8 mouse cellular contexts compared by ENCODE assay signal in genomic region chr13:74806934-74807333, GRCm38 (mm10). TPM values are rescaled to one million over a fixed set of nuclear protein-coding genes. Genes with fewer than 3 reads are reported as not detected.
A peak's percentile ranks its signal among the peaks of the same experiment; 100 is the strongest.
DNase-seq lines count a peak whose midpoint lies in the region; ATAC-seq and TF ChIP-seq lines count a peak whose summit lies in the region.

No protein-coding gene starts in this region.

- TF ChIP-seq POLR2A in heart, adult 2 months (IDR thresholded peaks at IDR 0.05; ENCODE audit: insufficient read depth, low read depth, low read length), result no peak
- TF ChIP-seq POLR2A in spleen, adult 2 months (IDR thresholded peaks at IDR 0.05; ENCODE audit: low read depth, low read length), result no peak

- peaks cover 3% of the 10 kb centered on the region for H3K4me1 ChIP-seq in heart, adult 2 months (ENCODE audit: control insufficient read depth, insufficient read depth, low read length)
- peaks cover 5% of the 10 kb centered on the region; the same call in 1 of the 2 replicates for H3K4me1 ChIP-seq in spleen, adult 2 months (ENCODE audit: control insufficient read depth, insufficient read depth, insufficient read length)
- H3K4me1 ChIP-seq in limb, embryonic 12.5 days (replicated peaks), result no peaks in the 10 kb centered on the region; the same call in 1 of the 2 replicates
- H3K4me1 ChIP-seq in stomach, embryonic 16.5 days (ENCODE audit: control insufficient read depth, insufficient read depth, low read length), result no peaks in the 10 kb centered on the region

- H3K4me2 ChIP-seq in limb, embryonic 12.5 days, result peak overlapping the region; percentile 90
- peak overlapping the region; percentile 80 for H3K4me2 ChIP-seq in stomach, embryonic 16.5 days (ENCODE audit: low read depth, low read length)

- ATAC-seq in limb, embryonic 12.5 days (ENCODE audit: insufficient number of reproducible peaks, insufficient read depth, low FRiP score, low TSS enrichment, low read depth), result no peak
- ATAC-seq in stomach, embryonic 16.5 days (ENCODE audit: insufficient read depth, low FRiP score), result no peak

- no peak for TF ChIP-seq EP300 in heart, adult 2 months (IDR thresholded peaks at IDR 0.05; ENCODE audit: insufficient read depth, low read depth, low read length)

- intact Hi-C loops in heart, adult 2 months (cut with DNase I), result loop anchor here (5.0 to 10.0 kb wide), 2 partner anchors 170 to 342 kb away; partner anchors contain the start of gene Erap1
- intact Hi-C loops in heart, postnatal 10 days (cut with DNase I), result loop anchor here (5.0 kb wide), 2 partner anchors 35 to 165 kb away; no protein-coding TSS in a partner anchor
- intact Hi-C loops in left cerebral cortex, postnatal 36 days (cut with DNase I), result no loop called here

- no peaks in the 10 kb centered on the region for H3K9me3 ChIP-seq in limb, embryonic 12.5 days
- H3K9me3 ChIP-seq in stomach, embryonic 16.5 days (replicated peaks; ENCODE audit: control insufficient read depth, low read length), result no peaks in the 10 kb centered on the region

- TF ChIP-seq CTCF in heart, adult 2 months (IDR thresholded peaks at IDR 0.05), result no peak
- TF ChIP-seq CTCF in spleen, adult 2 months (IDR thresholded peaks at IDR 0.05; ENCODE audit: extremely low read depth, insufficient read depth, insufficient read length, insufficient replicate concordance), result no peak

- peaks cover 3% of the 10 kb centered on the region; the same call in 1 of the 2 replicates for H3K79me2 ChIP-seq in heart, adult 2 months (replicated peaks; ENCODE audit: control insufficient read depth, insufficient read depth, low read length)

- 33% methylated on average over 5 of the region's 5 CpGs for WGBS in heart, adult 2 months
- WGBS in spleen, adult 2 months, result 18% methylated on average over 5 of the region's 5 CpGs
- 50% methylated on average over 5 of the region's 5 CpGs for WGBS in limb, embryonic 12.5 days
- 57% methylated on average over 5 of the region's 5 CpGs for WGBS in stomach, embryonic 16.5 days

- H3K36me3 ChIP-seq in heart, adult 2 months (ENCODE audit: control insufficient read depth, insufficient read depth, low read length), result peaks cover 9% of the 10 kb centered on the region
- no peaks in the 10 kb centered on the region for H3K36me3 ChIP-seq in spleen, adult 2 months (ENCODE audit: control insufficient read depth, insufficient read depth, low read length)
- H3K36me3 ChIP-seq in limb, embryonic 12.5 days, result no peaks in the 10 kb centered on the region
- no peaks in the 10 kb centered on the region for H3K36me3 ChIP-seq in stomach, embryonic 16.5 days (ENCODE audit: control insufficient read depth, insufficient read depth, low read length)

- no peak overlapping the region for H3K9ac ChIP-seq in heart, adult 2 months (ENCODE audit: low read depth, low read length)
- no peak overlapping the region for H3K9ac ChIP-seq in limb, embryonic 12.5 days (replicated peaks)
- no peak overlapping the region for H3K9ac ChIP-seq in stomach, embryonic 16.5 days (ENCODE audit: low read length)

- H3K4me3 ChIP-seq in heart, adult 2 months, result peak overlapping the region; percentile 85
- peak overlapping the region; percentile 85; the same call in 1 of the 2 replicates for H3K4me3 ChIP-seq in spleen, adult 2 months (ENCODE audit: extremely low read depth, insufficient read depth, insufficient read length)
- peak overlapping the region; percentile 69; the same call in 1 of the 2 replicates for H3K4me3 ChIP-seq in limb, embryonic 12.5 days (replicated peaks)
- H3K4me3 ChIP-seq in stomach, embryonic 16.5 days (replicated peaks; ENCODE audit: low read length), result peak overlapping the region; percentile 89

- DNase-seq in heart, adult 2 months, result no peak
- DNase-seq in heart, postnatal 10 days, result no peak
- no peak for DNase-seq in spleen, adult 2 months (ENCODE audit: low read depth in 1 of 2, low spot score in 2 of 2)
- no peak for DNase-seq in spleen, postnatal 4 days (ENCODE audit: low spot score in 2 of 2)
- DNase-seq in cerebellum, postnatal 25 days, result no peak
- no peak for DNase-seq in left cerebral cortex, postnatal 36 days (ENCODE audit: low spot score in 2 of 2)

- peak overlapping the region; percentile 94; the same call in 1 of the 2 replicates for H3K27ac ChIP-seq in heart, adult 2 months
- H3K27ac ChIP-seq in spleen, adult 2 months (ENCODE audit: insufficient read depth, low read length), result no peak overlapping the region
- no peak overlapping the region for H3K27ac ChIP-seq in limb, embryonic 12.5 days
- no peak overlapping the region for H3K27ac ChIP-seq in stomach, embryonic 16.5 days (ENCODE audit: low read length)

- no peaks in the 10 kb centered on the region for H3K27me3 ChIP-seq in heart, adult 2 months (ENCODE audit: control insufficient read depth, insufficient read depth, low read length)
- no peaks in the 10 kb centered on the region for H3K27me3 ChIP-seq in spleen, adult 2 months (ENCODE audit: control insufficient read depth, insufficient read depth, low read length)
- H3K27me3 ChIP-seq in limb, embryonic 12.5 days, result peaks cover 3% of the 10 kb centered on the region
- H3K27me3 ChIP-seq in stomach, embryonic 16.5 days (ENCODE audit: control insufficient read depth, insufficient read depth, low read length), result no peaks in the 10 kb centered on the region

RNA-seq across cellular contexts. Expression of gene Cast, which starts 1.7 kb away (rescaled TPM):
- 100 to 1,000 TPM; 102 to 115 TPM for total RNA-seq in heart, adult 2 months (2021)
- polyA plus RNA-seq in heart, adult 2 months (2012; rRNA removed), result 18.9 and 32.2 TPM in 2 replicates
- total RNA-seq in heart, postnatal 10 days (2021), result 100 to 1,000 TPM; 107 to 108 TPM
- 3.7 and 6.1 TPM in 2 replicates for polyA plus RNA-seq in spleen, adult 2 months (2012; rRNA removed)
- polyA plus RNA-seq in limb, embryonic 12.5 days (2016; fragmentation: Nextera tagmentation; extraction: Ambion mirVana), result 24.7 and 31.2 TPM in 2 replicates
- polyA plus RNA-seq in stomach, embryonic 16.5 days (2015; fragmentation: Nextera tagmentation; extraction: Ambion mirVana), result 65.1 and 77.2 TPM in 2 replicates
- 1 to 10 TPM; 6.3 to 9.2 TPM for total RNA-seq in left cerebral cortex, postnatal 36 days (2021)
